20 mouse cellular contexts compared by ENCODE assay signal in the genomic region with DNA sequence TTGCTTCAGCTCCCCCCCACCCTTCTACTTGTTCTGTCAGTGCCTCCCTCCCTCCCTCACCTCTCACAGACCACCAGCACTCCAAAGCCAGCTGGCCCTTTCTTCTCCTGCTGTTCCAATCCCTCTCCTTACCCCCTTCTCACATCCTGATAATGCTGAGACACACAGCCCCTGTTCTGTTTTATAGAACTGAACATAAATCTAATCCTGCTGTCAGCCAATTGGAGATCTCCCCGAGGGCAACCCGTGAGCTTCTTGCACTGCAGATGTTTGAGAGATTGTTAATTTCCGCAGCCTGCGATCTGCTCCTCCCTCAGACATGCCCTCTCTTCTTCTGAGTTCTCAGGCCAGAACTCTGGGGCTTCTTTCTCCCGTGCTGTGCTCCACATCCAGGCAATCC.
DNase-seq lines count a peak whose midpoint lies in the region; ATAC-seq lines count a peak whose summit lies in the region.
"Had no signal": no experiment of that assay in that cellular context is flagged by ENCODE, and none has a peak within 500 bp of the region (broad histone marks: within the 10 kb centered on the region; RNA-seq: fewer than 3 reads in every experiment).

No protein-coding gene starts in this region.

- H3K27ac ChIP-seq in midbrain, embryonic 14.5 days (replicated peaks; ENCODE audit: low read depth, low read length) = no peak overlapping the region
- H3K27ac ChIP-seq in midbrain, embryonic 10.5 days (replicated peaks) = no peak overlapping the region
- no peak overlapping the region for H3K27ac ChIP-seq in limb, embryonic 13.5 days
- H3K27ac ChIP-seq: embryonic facial prominence, embryonic 15.5 days; gastrocnemius, adult 2 months; heart, adult 2 months; layer of hippocampus, adult 2 months; lung, embryonic 15.5 days had no signal

- no peaks in the 10 kb centered on the region for H3K9me3 ChIP-seq in midbrain, embryonic 14.5 days (ENCODE audit: control insufficient read depth, low read length)
- no peaks in the 10 kb centered on the region for H3K9me3 ChIP-seq in midbrain, embryonic 10.5 days (replicated peaks)
- H3K9me3 ChIP-seq in limb, embryonic 13.5 days = no peaks in the 10 kb centered on the region
- H3K9me3 ChIP-seq: embryonic facial prominence, embryonic 15.5 days; lung, embryonic 15.5 days had no signal

- no peak for ATAC-seq in midbrain, embryonic 14.5 days (ENCODE audit: low FRiP score, low TSS enrichment)
- ATAC-seq in limb, embryonic 13.5 days (ENCODE audit: low FRiP score, low read depth) = peak; percentile 45; the same call in 1 of the 2 replicates
- ATAC-seq: inflammation-experienced regulatory T-cells, adult 6 months had no signal

- peak; percentile 20 for DNase-seq in embryo, embryonic 11 days
- DNase-seq in embryo, embryonic 10.5 days (ENCODE audit: low spot score) = no peak
- peak; percentile 26 for DNase-seq in midbrain, embryonic 14.5 days
- no peak for DNase-seq in midbrain, embryonic 10.5 days (ENCODE audit: low spot score)
- DNase-seq in yolk sac, embryonic 10.5 days (ENCODE audit: low spot score) = peak; percentile 17
- no peak for DNase-seq in cerebellum, postnatal 25 days
- no peak for DNase-seq in frontal cortex, postnatal 25 days (ENCODE audit: low spot score in 2 of 2)
- DNase-seq: adrenal gland, postnatal 25 days; cerebellum, adult 9-11 months; gastrocnemius, adult 2 months; heart, adult 2 months; right cerebral cortex, postnatal 4 days; thymus, adult 2 months had no signal

- H3K9ac ChIP-seq in midbrain, embryonic 14.5 days (replicated peaks; ENCODE audit: low read length) = no peak overlapping the region
- no peak overlapping the region for H3K9ac ChIP-seq in limb, embryonic 13.5 days
- H3K9ac ChIP-seq: embryonic facial prominence, embryonic 15.5 days; lung, embryonic 15.5 days had no signal

- no peak overlapping the region for H3K4me2 ChIP-seq in midbrain, embryonic 14.5 days (ENCODE audit: low read length)
- no peak overlapping the region for H3K4me2 ChIP-seq in limb, embryonic 13.5 days (replicated peaks)
- H3K4me2 ChIP-seq: embryonic facial prominence, embryonic 15.5 days; liver, embryonic 11.5 days; lung, embryonic 15.5 days had no signal

- no peaks in the 10 kb centered on the region for H3K27me3 ChIP-seq in midbrain, embryonic 14.5 days (ENCODE audit: control insufficient read depth, insufficient read depth, low read length)
- H3K27me3 ChIP-seq in midbrain, embryonic 10.5 days (ENCODE audit: low read depth, poor library complexity, severe bottlenecking) = no peaks in the 10 kb centered on the region
- H3K27me3 ChIP-seq in limb, embryonic 13.5 days = no peaks in the 10 kb centered on the region; the same call in 1 of the 2 replicates
- H3K27me3 ChIP-seq: CH12.LX; embryonic facial prominence, embryonic 15.5 days had no signal

- no peaks in the 10 kb centered on the region for H3K4me1 ChIP-seq in midbrain, embryonic 14.5 days (ENCODE audit: control insufficient read depth, insufficient read depth, low read length)
- H3K4me1 ChIP-seq in midbrain, embryonic 10.5 days = no peaks in the 10 kb centered on the region
- 0 out of 2 replicates have a peak, but pooled peaks cover 9% of the 10 kb centered on the region for H3K4me1 ChIP-seq in limb, embryonic 13.5 days
- H3K4me1 ChIP-seq: embryonic facial prominence, embryonic 15.5 days; lung, embryonic 15.5 days had no signal

- WGBS in midbrain, embryonic 14.5 days = 60% methylated on average over 5 of the region's 5 CpGs
- 86% methylated on average over 5 of the region's 5 CpGs for WGBS in midbrain, embryonic 10.5 days
- WGBS in limb, embryonic 13.5 days = 13% methylated on average over 5 of the region's 5 CpGs

- H3K36me3 ChIP-seq in midbrain, embryonic 14.5 days (ENCODE audit: control insufficient read depth, insufficient read depth, low read length) = no peaks in the 10 kb centered on the region
- H3K36me3 ChIP-seq in midbrain, embryonic 10.5 days = no peaks in the 10 kb centered on the region
- peaks cover 5% of the 10 kb centered on the region; the same call in 1 of the 2 replicates for H3K36me3 ChIP-seq in limb, embryonic 13.5 days
- H3K36me3 ChIP-seq: embryonic facial prominence, embryonic 15.5 days; lung, embryonic 15.5 days had no signal

- H3K4me3 ChIP-seq in midbrain, embryonic 14.5 days (replicated peaks; ENCODE audit: low read depth, low read length) = no peak overlapping the region
- no peak overlapping the region for H3K4me3 ChIP-seq in midbrain, embryonic 10.5 days
- H3K4me3 ChIP-seq in limb, embryonic 13.5 days = no peak overlapping the region
- H3K4me3 ChIP-seq: embryonic facial prominence, embryonic 15.5 days; gastrocnemius, adult 2 months; heart, adult 2 months; layer of hippocampus, adult 2 months; lung, embryonic 15.5 days had no signal

Comparison
In these comparisons a context has a peak if more than half of its experiments do, and no peak if none do; other contexts are left out.
1. DNase-seq: peak in embryo, embryonic 11 days (single experiment), midbrain, embryonic 14.5 days (single experiment) and yolk sac, embryonic 10.5 days (single experiment); none in embryo, embryonic 10.5 days (single experiment), midbrain, embryonic 10.5 days (single experiment), cerebellum, postnatal 25 days (0 of 2) and frontal cortex, postnatal 25 days (0 of 2).